Mouse (Mus musculus): Measurements from ENCODE around the gene Iars. TPM values are rescaled to one million over a fixed set of nuclear protein-coding genes. Genes with fewer than 3 reads are reported as not detected.
"Not testable (repeated sequence)": the region's sequence is repeated elsewhere in the genome, so short reads cannot be mapped to it uniquely, and the experiment has no call there.

Iars gene
- polyA plus RNA-seq, 1 experiment from 2014 or later = 71.3 TPM

DNA sequence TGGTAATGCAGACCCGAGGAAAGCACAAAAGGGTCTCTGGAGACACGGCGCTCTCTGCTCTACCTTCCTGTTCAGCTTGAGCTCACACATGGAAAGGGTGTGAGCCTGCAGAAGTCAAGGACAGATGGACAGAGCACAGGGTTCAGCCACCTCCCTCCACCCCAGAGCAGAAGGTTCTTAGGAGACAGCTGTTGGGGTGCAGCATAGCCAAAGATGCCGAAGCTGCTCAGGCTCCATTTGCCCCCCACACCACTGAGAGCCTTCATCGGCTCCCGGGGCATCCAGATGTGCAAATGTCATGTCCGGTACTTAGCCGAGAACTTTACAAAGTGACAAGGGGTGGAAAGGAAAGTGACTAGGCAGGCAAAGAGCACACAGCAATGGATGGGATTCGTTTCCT lies 74.7 kb downstream of the Iars start:
- Histone ChIP-seq H3K27ac (no peak overlapping the region), H3K4me3 (no peak overlapping the region), H3K9ac (no peak overlapping the region), H3K27me3 (no peaks in the 10 kb centered on the region), H3K4me1 (no peaks in the 10 kb centered on the region), H3K36me3 (no peaks in the 10 kb centered on the region), H3K9me3 (no peaks in the 10 kb centered on the region), H3K4me2 (replicated peaks) (no peak overlapping the region)
- WGBS = 84% methylated on average over 9 of the region's 9 CpGs
- no peak for ATAC-seq (ENCODE audit: low FRiP score, low read depth)

DNA sequence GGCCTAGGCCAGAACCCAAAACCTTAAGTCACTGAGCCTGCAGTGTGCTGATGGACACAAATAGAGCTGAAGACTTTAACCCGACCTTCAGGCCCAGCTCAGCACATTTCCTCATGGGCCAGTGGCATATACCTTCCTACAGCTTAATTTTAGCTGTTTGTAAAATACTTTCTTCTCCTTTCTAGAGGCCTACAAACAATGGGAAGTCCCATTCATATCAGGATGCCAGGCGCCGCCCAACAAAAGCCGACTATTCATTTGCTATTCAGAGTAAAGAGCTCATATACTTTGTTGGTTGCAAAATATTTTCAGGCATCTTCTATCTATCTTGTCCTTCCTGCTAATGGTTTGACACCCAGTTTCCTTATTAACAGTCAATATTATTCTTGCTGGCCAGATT lies 76.1 kb downstream of the Iars start:
- 84% methylated on average over 4 of the region's 4 CpGs for WGBS
- H3K27ac ChIP-seq = no peak overlapping the region
- H3K9me3 ChIP-seq = no peaks in the 10 kb centered on the region
- no peaks in the 10 kb centered on the region for H3K27me3 ChIP-seq
- H3K9ac ChIP-seq = no peak overlapping the region
- no peak overlapping the region for H3K4me2 ChIP-seq (replicated peaks)
- no peaks in the 10 kb centered on the region for H3K36me3 ChIP-seq
- no peaks in the 10 kb centered on the region for H3K4me1 ChIP-seq
- ATAC-seq (ENCODE audit: low FRiP score, low read depth) = no peak
- no peak overlapping the region for H3K4me3 ChIP-seq

DNA sequence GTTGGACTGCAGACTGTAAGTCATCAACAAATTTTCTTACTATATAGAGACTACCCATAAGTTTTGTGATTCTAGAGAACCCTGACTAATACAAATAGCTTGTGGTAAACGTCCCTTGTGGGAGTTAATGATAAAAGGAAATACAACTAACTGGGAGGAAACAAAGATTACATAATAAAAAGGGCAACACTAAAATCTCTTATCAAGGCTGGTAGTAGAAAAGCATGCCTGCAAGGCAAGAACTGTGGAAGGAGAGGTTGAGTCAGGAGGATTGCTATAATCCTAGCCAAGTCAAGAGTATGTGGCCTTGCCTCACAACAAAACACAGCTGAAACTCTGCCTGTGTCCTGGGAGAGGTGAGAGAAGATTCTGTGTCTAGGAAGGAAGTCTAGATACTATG lies 78.8 kb downstream of the Iars start:
- no peak for ATAC-seq (ENCODE audit: low FRiP score, low read depth)
- no peak overlapping the region for H3K27ac ChIP-seq
- H3K36me3 ChIP-seq = no peaks in the 10 kb centered on the region
- WGBS = 67% methylated on average over 1 of the region's 1 CpGs
- H3K27me3 ChIP-seq = no peaks in the 10 kb centered on the region
- H3K4me1 ChIP-seq = no peaks in the 10 kb centered on the region
- H3K4me2 ChIP-seq (replicated peaks) = no peak overlapping the region
- no peaks in the 10 kb centered on the region for H3K9me3 ChIP-seq
- H3K9ac ChIP-seq = no peak overlapping the region
- H3K4me3 ChIP-seq = no peak overlapping the region

DNA sequence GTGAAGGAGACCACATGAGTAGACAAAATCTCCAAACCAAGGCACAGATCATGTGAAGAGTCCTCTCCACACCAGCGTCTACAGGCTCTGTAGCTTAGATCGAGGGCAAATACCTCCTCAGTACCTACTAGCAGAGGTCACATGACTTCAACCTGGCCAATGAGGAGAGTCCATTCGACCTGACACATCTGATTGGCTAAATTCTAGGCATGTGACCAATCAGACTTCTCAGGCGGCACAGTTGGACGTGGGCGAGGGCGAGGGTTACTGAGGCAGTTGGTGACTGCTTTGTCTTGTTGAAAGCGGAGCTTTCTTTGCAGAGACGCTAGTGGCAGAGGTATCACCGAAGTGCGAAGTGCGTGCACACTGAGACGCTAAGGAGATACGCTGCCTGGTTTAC lies 80.3 kb downstream of the Iars start:
- no peaks in the 10 kb centered on the region for H3K4me1 ChIP-seq
- no peak overlapping the region for H3K4me3 ChIP-seq
- no peaks in the 10 kb centered on the region for H3K27me3 ChIP-seq
- no peaks in the 10 kb centered on the region for H3K36me3 ChIP-seq
- H3K4me2 ChIP-seq (replicated peaks) = no peak overlapping the region
- WGBS = 88% methylated on average over 14 of the region's 14 CpGs
- H3K27ac ChIP-seq = no peak overlapping the region
- ATAC-seq (ENCODE audit: low FRiP score, low read depth) = no peak
- H3K9me3 ChIP-seq = no peaks in the 10 kb centered on the region
- no peak overlapping the region for H3K9ac ChIP-seq

DNA sequence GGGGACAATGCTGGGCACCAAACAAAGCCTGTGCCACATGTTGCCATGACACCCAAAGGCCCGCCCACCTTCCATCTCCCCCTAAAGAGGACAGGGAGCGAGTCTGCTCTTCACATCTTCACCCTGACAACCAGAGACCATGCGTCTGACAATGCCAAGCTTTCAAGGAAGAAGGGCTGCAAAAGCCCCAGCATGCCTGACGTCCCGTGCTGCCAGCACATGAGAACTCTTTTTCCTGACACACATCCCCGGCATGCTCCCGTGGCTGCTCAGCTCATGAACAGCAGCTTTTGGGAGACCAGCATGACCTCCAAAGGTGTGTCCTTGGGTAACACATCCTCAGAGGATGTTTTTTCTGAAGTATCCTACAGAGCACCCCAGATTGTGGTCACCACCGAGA lies 83.4 kb downstream of the Iars start:
- Histone ChIP-seq H3K4me2 (replicated peaks) (no peak overlapping the region), H3K36me3 (no peaks in the 10 kb centered on the region), H3K4me1 (no peaks in the 10 kb centered on the region), H3K4me3 (no peak overlapping the region), H3K9ac (no peak overlapping the region), H3K9me3 (no peaks in the 10 kb centered on the region), H3K27ac (no peak overlapping the region), H3K27me3 (no peaks in the 10 kb centered on the region)
- no peak for ATAC-seq (ENCODE audit: low FRiP score, low read depth)
- WGBS = 89% methylated on average over 8 of the region's 8 CpGs

DNA sequence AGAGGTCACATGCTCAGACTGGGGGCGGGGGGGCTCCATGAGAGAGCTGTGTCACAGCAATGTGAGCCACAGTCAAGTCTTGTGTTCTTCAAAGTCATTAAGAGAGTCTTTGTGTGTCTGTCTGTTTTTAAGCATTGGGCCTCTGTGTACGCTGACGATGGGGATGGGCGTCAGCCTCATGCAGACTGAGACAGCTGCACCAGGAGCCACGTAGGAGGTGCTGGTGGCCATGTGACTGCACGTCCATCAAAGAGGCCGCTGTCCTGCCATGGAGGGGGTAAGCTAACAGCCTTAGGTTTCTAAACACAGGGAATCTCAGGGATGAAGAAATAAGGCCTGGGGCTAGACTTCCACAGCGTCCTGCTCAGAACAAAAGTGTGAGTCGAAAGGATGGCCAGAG lies 84.4 kb downstream of the Iars start:
- Histone ChIP-seq H3K9ac (no peak overlapping the region), H3K27ac (no peak overlapping the region), H3K4me1 (no peaks in the 10 kb centered on the region), H3K9me3 (no peaks in the 10 kb centered on the region), H3K4me2 (replicated peaks) (no peak overlapping the region), H3K4me3 (no peak overlapping the region), H3K36me3 (no peaks in the 10 kb centered on the region), H3K27me3 (no peaks in the 10 kb centered on the region)
- ATAC-seq (ENCODE audit: low FRiP score, low read depth) = peak; percentile 19; the same call in 1 of the 2 replicates
- WGBS = 43% methylated on average over 9 of the region's 9 CpGs

DNA sequence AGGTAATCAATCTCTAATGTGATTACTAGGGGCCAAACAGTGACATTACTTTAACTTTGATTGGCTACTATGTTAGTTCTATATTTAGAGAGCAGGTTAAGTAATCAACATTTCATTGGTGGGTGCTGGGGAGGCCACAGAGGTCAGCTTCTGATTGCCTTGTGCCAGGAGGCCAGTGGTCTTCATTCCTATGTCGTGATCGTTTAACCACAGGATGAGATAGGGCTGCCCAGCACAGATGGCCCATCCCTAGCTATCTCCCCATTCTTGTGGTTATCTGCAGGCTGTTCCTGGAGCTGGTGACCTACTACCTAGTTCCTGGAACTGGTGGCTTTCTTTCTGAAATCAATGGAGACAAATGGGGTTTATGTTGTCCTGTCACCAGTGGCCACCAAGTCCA lies 86.1 kb downstream of the Iars start:
- no peaks in the 10 kb centered on the region for H3K4me1 ChIP-seq
- H3K4me3 ChIP-seq = no peak overlapping the region
- H3K9me3 ChIP-seq = no peaks in the 10 kb centered on the region
- no peak overlapping the region for H3K4me2 ChIP-seq (replicated peaks)
- H3K36me3 ChIP-seq = no peaks in the 10 kb centered on the region
- no peak overlapping the region for H3K27ac ChIP-seq
- no peak overlapping the region for H3K9ac ChIP-seq
- H3K27me3 ChIP-seq = no peaks in the 10 kb centered on the region
- 67% methylated on average over 2 of the region's 2 CpGs for WGBS
- ATAC-seq (ENCODE audit: low FRiP score, low read depth) = no peak

DNA sequence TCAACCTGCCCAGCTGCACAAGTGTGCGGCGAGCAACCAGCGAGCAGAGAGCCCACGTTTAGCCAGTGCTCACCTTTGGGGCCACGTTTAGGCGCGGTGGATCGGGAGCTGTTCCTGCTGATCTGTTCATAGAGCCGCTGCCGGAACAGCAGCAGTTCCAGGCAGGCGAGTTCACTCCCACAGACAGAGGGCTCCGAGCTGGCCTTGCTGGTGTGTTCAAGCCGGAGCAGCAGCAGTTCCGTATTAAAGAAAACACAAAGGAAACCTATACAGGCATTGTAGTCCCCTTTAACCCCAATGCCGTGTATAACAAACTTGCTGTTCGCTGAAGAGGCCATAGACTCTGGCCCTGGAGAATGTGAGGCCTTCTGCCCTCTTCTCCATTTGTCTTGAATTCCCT lies 87.2 kb downstream of the Iars start:
- H3K4me2 ChIP-seq (replicated peaks) = no peak overlapping the region
- H3K9me3 ChIP-seq = no peaks in the 10 kb centered on the region
- no peaks in the 10 kb centered on the region for H3K36me3 ChIP-seq
- no peak overlapping the region for H3K4me3 ChIP-seq
- WGBS = 87% methylated on average over 16 of the region's 16 CpGs
- H3K27ac ChIP-seq = no peak overlapping the region
- no peaks in the 10 kb centered on the region for H3K4me1 ChIP-seq
- ATAC-seq (ENCODE audit: low FRiP score, low read depth) = no peak
- no peak overlapping the region for H3K9ac ChIP-seq
- no peaks in the 10 kb centered on the region for H3K27me3 ChIP-seq

DNA sequence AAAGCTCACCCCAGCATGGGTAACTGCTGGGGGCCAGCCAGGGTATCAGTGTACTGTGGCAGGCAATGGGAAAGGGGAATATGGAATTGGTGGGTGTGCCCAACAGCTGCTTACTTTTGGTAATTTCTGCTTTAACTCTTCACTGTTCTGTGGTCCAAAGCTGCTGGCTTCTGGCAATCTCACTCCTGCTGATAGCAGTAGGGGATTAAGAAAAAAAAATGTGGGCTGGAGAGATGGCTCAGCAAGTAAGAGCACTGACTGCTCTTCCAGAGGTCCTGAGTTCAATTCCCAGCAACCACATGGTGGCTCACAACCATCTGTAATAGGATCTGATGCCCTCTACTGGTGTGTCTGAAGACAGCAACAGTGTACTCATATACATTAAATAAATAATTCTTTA lies 89.6 kb downstream of the Iars start:
- not testable (repeated sequence) for H3K9me3 ChIP-seq; H3K4me2 ChIP-seq (replicated peaks); ATAC-seq (ENCODE audit: low FRiP score, low read depth); H3K36me3 ChIP-seq; H3K4me1 ChIP-seq; H3K27ac ChIP-seq; H3K27me3 ChIP-seq; H3K9ac ChIP-seq; H3K4me3 ChIP-seq

Other genes with a start within 250 kb of the Iars start
- 1.2 and 1.5 TPM in 2 replicates for gene Tes3-ps, start 188.8 kb upstream of the Iars start, polyA plus RNA-seq (2015; fragmentation: Nextera tagmentation; extraction: Ambion mirVana)
- gene Ecm2, start 177.3 kb upstream of the Iars start, polyA plus RNA-seq (2015; fragmentation: Nextera tagmentation; extraction: Ambion mirVana) = 1.4 and 1.9 TPM in 2 replicates
- 41.4 and 48.2 TPM in 2 replicates for gene Aspn, start 137.7 kb upstream of the Iars start, polyA plus RNA-seq (2015; fragmentation: Nextera tagmentation; extraction: Ambion mirVana)
- 2.4 and 4.0 TPM in 2 replicates for gene Omd, start 99.6 kb upstream of the Iars start, polyA plus RNA-seq (2015; fragmentation: Nextera tagmentation; extraction: Ambion mirVana)
- 150 and 159 TPM in 2 replicates for gene Ogn, start 74.1 kb upstream of the Iars start, polyA plus RNA-seq (2015; fragmentation: Nextera tagmentation; extraction: Ambion mirVana)
- gene Cenpp, start 29.3 kb upstream of the Iars start, polyA plus RNA-seq (2015; fragmentation: Nextera tagmentation; extraction: Ambion mirVana) = 24.3 and 30.9 TPM in 2 replicates
- gene Nol8, start 29.0 kb upstream of the Iars start, polyA plus RNA-seq (2015; fragmentation: Nextera tagmentation; extraction: Ambion mirVana) = 18.7 and 19.0 TPM in 2 replicates
- not detected in 2 replicates for gene Gm30302, start 116.9 kb downstream of the Iars start, polyA plus RNA-seq (2015; fragmentation: Nextera tagmentation; extraction: Ambion mirVana)

Data from limb, embryonic 13.5 days (tissue).